Mouse (Mus musculus) midbrain, embryonic 14.5 days (tissue): ENCODE data around the gene Tecpr1. TPM values are rescaled to one million over a fixed set of nuclear protein-coding genes. Genes with fewer than 3 reads are reported as not detected.

Experiments used
- ATAC-seq: fragments of 200-750 bp; cut with Nextera tagmentation; 2 replicates; pipeline ENCODE4 v1.8.0; 2017; ENCODE audit warnings: moderate number of reproducible peaks, moderate library complexity; ENCODE audit not compliant: low FRiP score, low TSS enrichment
- DNase-seq: peaks from one replicate; pipeline ENCODE4 v3.0.0-alpha.2; 2015
- H3K27ac ChIP-seq: fragments of 300-500 bp; sonication (generic); replicated peaks from 2 replicates; pipeline ENCODE4 v1.5.1; 2014; ENCODE audit warnings: mild to moderate bottlenecking, low read depth, low read length, moderate library complexity
- H3K27me3 ChIP-seq: fragments of 300-500 bp; sonication (generic); 2 replicates; pipeline ENCODE4 v1.6.1; 2014; ENCODE audit warnings: low read length, control low read depth, mixed read lengths; ENCODE audit not compliant: control insufficient read depth, insufficient read depth
- H3K36me3 ChIP-seq: fragments of 300-500 bp; sonication (generic); 2 replicates; pipeline ENCODE4 v1.6.1; 2014; ENCODE audit warnings: low read length, control low read depth; ENCODE audit not compliant: control insufficient read depth, insufficient read depth
- H3K4me1 ChIP-seq: fragments of 300-500 bp; sonication (generic); 2 replicates; pipeline ENCODE4 v1.6.1; 2014; ENCODE audit warnings: mild to moderate bottlenecking, antibody characterized with exemption, low read length, control low read depth; ENCODE audit not compliant: control insufficient read depth, insufficient read depth
- H3K4me2 ChIP-seq: fragments of 300-500 bp; sonication (generic); 2 replicates; pipeline ENCODE4 v1.6.1; 2014; ENCODE audit warnings: mild to moderate bottlenecking, low read length, moderate library complexity
- H3K4me3 ChIP-seq: fragments of 300-500 bp; sonication (generic); replicated peaks from 2 replicates; pipeline ENCODE4 v1.5.1; 2014; ENCODE audit warnings: low read depth, low read length
- H3K9ac ChIP-seq: fragments of 300-500 bp; sonication (generic); replicated peaks from 2 replicates; pipeline ENCODE4 v1.6.1; 2014; ENCODE audit warnings: mild to moderate bottlenecking, low read length, moderate library complexity
- H3K9me3 ChIP-seq: fragments of 300-500 bp; sonication (generic); 2 replicates; pipeline ENCODE4 v1.6.1; 2016; ENCODE audit warnings: low read length, control low read depth, mixed read lengths; ENCODE audit not compliant: control insufficient read depth
- WGBS: fragments of 180-500 bp; shearing (Covaris S2); extraction: QIAGEN DNeasy Blood & Tissue Kit; methylation state at CpG from one replicate; pipeline ENCODE4 v1.1.7; 2014; 5-methylcytosine and 5-hydroxymethylcytosine counted together
- polyA plus RNA-seq: library from polyadenylated mRNA; unstranded; fragments of >200 nt; fragmentation: Nextera tagmentation; extraction: Ambion mirVana; gene quantifications from 2 replicates; pipeline ENCODE4 v1.2.1, GENCODE M21; 2014

Tecpr1 gene
- polyA plus RNA-seq, 1 experiment from 2014 or later: 36.8 TPM

DNA sequence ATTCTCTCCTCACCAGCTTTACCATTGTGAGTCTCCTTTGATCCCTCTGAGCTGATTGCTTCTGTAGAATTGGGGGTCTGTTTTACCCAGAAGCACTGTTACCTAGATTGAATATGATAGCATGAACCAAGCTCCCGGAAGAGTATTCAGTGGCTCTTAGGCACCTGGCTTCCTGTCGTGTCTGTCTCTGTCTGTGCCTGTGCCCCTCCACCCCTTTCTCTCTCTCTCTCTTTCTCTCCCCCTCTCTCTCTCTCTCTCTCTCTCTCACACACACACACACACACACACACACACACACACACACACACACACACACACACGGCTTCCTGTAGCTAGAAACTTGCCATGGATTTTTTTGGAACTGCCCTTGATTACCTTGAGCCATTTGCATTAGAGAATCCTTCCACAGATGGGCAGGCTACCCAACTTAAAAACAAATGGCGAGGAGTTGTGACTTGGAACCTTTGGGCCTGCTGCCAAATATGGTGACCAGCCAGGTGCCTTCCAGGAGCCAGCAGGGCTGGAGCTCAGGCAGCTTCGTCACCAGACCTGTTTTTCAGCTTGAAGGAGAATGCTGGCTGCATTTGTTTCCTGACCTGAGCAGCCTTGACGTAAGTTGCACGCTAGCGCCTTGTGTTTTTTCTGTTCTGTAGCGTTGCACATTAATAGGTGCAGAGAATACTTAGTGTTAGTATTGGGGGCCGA is 60.5 kb downstream of the Tecpr1 start:
- H3K4me3 ChIP-seq: no peak overlapping the region
- WGBS: 86% methylated on average over 10 of the region's 10 CpGs
- no peak overlapping the region for H3K27ac ChIP-seq
- no peak overlapping the region for H3K9ac ChIP-seq
- H3K9me3 ChIP-seq: no peaks in the 10 kb centered on the region
- no peak for DNase-seq
- peaks cover 46% of the 10 kb centered on the region for H3K36me3 ChIP-seq
- H3K4me1 ChIP-seq: no peaks in the 10 kb centered on the region
- H3K27me3 ChIP-seq: no peaks in the 10 kb centered on the region
- no peak for ATAC-seq
- H3K4me2 ChIP-seq: no peak overlapping the region

DNA sequence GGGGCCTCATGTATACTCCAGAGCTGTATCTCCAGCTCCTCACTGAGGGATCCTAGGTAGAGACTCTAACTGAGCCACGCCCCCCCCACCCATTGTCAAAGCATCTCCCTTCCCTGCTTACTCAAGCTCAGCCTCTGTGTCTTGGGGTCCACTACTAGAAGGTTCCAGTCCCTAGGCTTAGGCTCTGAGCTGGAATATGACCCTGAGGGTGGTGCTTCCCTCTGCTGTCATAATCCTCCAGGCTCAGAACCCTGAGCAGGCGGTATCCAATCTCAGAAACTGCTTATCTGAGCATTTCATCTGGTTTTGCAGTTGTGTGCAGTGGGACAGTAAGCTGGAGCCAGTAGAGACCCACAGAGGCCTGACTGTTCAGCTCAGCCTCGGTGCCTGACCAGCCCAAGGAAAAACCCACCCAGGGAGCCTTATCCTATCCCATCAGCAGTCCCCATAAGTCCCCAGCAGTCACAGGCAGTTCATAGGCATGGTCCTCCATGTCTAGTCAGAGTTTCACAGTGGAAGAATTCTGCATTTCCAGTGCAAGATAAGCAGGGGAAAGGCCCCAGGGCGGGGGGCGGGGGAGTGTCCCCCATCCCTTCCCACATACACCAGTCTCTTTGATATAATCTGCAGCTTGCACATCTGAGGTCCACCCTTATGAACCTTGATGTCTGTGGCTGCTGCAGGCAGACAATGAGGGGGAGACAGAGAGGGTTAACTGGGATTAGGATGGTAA is 61.2 kb downstream of the Tecpr1 start:
- Histone ChIP-seq H3K36me3 (peaks cover 53% of the 10 kb centered on the region), H3K27ac (peak overlapping the region; percentile 49), H3K9ac (no peak overlapping the region), H3K4me1 (no peaks in the 10 kb centered on the region), H3K4me2 (no peak overlapping the region), H3K4me3 (no peak overlapping the region), H3K27me3 (no peaks in the 10 kb centered on the region), H3K9me3 (no peaks in the 10 kb centered on the region)
- ATAC-seq (no peak), DNase-seq (no peak)
- WGBS: 79% methylated on average over 5 of the region's 5 CpGs

DNA sequence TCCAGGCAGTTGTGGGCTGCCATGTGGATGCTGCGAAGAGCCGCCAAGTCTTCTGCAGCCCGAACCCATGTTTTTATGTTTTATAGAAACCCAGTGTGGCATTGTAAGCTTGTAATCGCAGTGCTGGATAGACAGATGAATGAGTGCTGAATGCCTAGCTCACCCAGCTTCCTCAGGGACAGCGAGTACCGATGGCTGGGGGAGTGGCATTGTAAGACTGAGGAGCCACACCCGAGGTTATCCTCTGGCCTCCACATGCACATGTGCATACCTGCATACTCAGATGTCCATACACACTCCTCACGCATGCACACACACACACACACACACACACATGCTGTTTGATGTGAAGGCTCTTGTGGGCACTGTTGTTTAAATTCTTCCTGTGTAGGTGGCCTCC is 64.3 kb downstream of the Tecpr1 start:
- no peaks in the 10 kb centered on the region for H3K27me3 ChIP-seq
- no peaks in the 10 kb centered on the region for H3K4me1 ChIP-seq
- H3K9me3 ChIP-seq: no peaks in the 10 kb centered on the region
- H3K4me3 ChIP-seq: no peak overlapping the region
- DNase-seq (no peak), ATAC-seq (no peak)
- H3K36me3 ChIP-seq: peaks cover 35% of the 10 kb centered on the region
- peak overlapping the region; percentile 64 for H3K27ac ChIP-seq
- H3K4me2 ChIP-seq: no peak overlapping the region
- 94% methylated on average over 8 of the region's 8 CpGs for WGBS
- H3K9ac ChIP-seq: no peak overlapping the region

DNA sequence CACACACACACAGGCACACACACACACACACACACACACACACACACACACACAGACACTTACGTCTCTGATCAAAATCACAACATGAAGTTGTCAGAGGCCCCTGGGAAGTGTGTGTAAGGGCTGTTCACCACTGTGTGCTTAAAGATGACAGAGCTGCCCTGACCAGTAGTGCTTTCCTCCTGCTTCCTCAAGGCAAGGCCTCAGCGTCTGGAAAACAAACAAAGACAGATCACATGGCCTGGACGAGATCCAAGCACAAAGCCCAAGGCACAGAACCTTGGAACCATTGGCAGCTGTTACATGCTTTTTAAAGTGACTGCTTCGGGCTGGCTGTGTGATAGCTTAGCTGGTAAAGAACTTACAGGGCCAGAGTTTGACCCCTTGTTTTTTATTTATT is 64.8 kb downstream of the Tecpr1 start:
- no peaks in the 10 kb centered on the region for H3K9me3 ChIP-seq
- H3K27ac ChIP-seq: peak overlapping the region; percentile 64
- ATAC-seq (peak; percentile 58; the same call in 1 of the 2 replicates), DNase-seq (peak; percentile 78)
- H3K9ac ChIP-seq: no peak overlapping the region
- H3K27me3 ChIP-seq: no peaks in the 10 kb centered on the region
- no peaks in the 10 kb centered on the region for H3K4me1 ChIP-seq
- H3K4me2 ChIP-seq: no peak overlapping the region
- H3K36me3 ChIP-seq: peaks cover 31% of the 10 kb centered on the region
- WGBS: 33% methylated on average over 4 of the region's 4 CpGs
- H3K4me3 ChIP-seq: no peak overlapping the region

DNA sequence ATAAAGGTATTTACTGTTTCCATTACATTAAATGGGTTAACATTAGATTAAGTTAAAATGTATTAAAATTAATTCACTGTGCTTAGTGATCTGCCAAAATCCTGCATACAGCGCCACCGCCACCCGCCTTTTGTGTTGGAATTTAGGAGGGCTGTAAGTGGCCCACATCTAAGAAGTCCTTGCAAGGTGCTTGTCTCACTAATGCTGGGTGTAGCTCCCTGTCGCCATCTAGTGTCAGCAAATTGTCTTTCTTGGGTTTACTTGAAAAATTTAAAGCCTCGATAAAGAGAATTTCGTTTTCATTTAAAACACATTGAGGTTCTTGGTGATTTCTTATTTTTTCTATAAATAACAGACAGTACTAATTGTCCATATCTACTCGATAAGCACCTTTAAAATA is 68.9 kb downstream of the Tecpr1 start:
- 32% methylated on average over 7 of the region's 7 CpGs for WGBS
- ATAC-seq: no peak

DNA sequence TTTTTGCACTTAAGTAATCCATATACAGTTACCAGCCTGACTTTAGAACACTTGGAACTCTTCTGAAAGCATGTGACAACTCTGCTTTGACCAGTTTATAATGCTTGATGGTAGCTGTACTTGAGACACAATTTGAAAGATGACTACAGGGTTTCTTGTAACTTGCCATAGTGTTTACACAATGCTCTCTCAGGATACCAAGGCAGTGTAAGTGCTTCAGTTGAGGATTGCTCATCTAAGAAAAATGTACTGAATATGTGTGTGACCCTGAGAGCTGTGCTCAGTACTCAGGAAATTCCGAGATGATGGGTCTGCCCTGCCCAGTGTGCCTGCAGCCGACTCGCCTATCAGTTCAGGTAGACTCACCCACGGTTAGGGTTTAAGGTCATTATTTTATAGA is 72.1 kb downstream of the Tecpr1 start:
- Histone ChIP-seq H3K4me3 (no peak overlapping the region), H3K36me3 (peaks cover 47% of the 10 kb centered on the region), H3K4me1 (no peaks in the 10 kb centered on the region), H3K27me3 (no peaks in the 10 kb centered on the region), H3K27ac (no peak overlapping the region), H3K9ac (no peak overlapping the region), H3K9me3 (no peaks in the 10 kb centered on the region), H3K4me2 (no peak overlapping the region)
- WGBS: 95% methylated on average over 4 of the region's 4 CpGs
- ATAC-seq (no peak), DNase-seq (no peak)

More for the DNA sequence above, 68.9 kb downstream of the Tecpr1 start:
- Histone ChIP-seq H3K9me3 (no peaks in the 10 kb centered on the region), H3K4me2 (no peak overlapping the region), H3K4me1 (no peaks in the 10 kb centered on the region), H3K36me3 (peaks cover 55% of the 10 kb centered on the region), H3K27ac (no peak overlapping the region), H3K9ac (no peak overlapping the region), H3K27me3 (no peaks in the 10 kb centered on the region), H3K4me3 (no peak overlapping the region)
- peak; percentile 88 for DNase-seq

DNA sequence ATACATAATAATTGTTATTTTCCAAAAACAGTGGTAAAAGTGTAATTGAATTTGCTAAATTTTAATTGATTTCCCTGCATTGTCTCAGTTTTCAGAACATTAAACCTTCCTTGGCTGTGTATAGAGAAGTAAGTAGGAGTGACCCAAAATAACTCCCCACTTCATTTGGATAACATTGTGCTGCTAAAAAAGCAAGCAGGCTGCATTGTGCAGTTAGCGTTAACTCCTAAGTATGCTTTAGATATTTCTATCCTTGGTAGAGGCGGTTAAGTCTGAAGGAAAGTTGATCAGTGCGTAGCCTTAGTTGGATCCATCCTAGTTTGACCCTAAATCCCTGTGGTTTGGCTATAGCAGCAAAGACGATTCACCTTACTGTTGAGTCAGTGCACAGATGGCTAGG is 73.9 kb downstream of the Tecpr1 start:
- Histone ChIP-seq H3K4me1 (no peaks in the 10 kb centered on the region), H3K9ac (no peak overlapping the region), H3K4me2 (no peak overlapping the region), H3K9me3 (no peaks in the 10 kb centered on the region), H3K27ac (no peak overlapping the region), H3K4me3 (no peak overlapping the region), H3K36me3 (peaks cover 58% of the 10 kb centered on the region), H3K27me3 (no peaks in the 10 kb centered on the region)
- ATAC-seq (no peak), DNase-seq (no peak)
- WGBS: 93% methylated on average over 4 of the region's 4 CpGs

DNA sequence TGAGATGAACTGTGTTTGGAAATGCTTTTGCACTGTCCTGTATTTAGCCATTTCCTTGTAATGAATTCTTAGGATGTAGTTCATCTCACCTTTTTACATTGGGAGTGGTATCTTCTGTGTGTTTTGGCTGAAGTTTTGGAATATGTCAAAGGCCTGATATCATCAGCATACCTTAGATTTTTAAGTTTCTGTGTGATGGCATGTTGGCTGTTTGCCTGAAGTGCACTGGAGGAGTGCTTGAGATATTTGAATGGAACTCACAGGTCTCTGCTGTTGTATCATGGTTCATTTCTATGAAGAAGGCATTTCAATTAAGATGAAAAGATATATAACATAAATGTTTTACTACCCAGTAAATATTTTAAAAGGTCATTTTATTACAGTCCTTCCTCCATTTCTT is 76.5 kb downstream of the Tecpr1 start:
- DNase-seq: no peak
- H3K27me3 ChIP-seq: no peaks in the 10 kb centered on the region
- no peak overlapping the region for H3K4me2 ChIP-seq
- no peak for ATAC-seq
- H3K9ac ChIP-seq: no peak overlapping the region
- H3K4me3 ChIP-seq: no peak overlapping the region
- no peak overlapping the region for H3K27ac ChIP-seq
- no peaks in the 10 kb centered on the region for H3K4me1 ChIP-seq
- no peaks in the 10 kb centered on the region for H3K9me3 ChIP-seq
- H3K36me3 ChIP-seq: peaks cover 58% of the 10 kb centered on the region
